Mouse (Mus musculus) small intestine, adult 2 months (tissue): ENCODE data around the gene Zfp629.

Experiments
- CTCF ChIP-seq: fragments of 200-500 bp; IDR thresholded peaks from 2 replicates; pipeline ENCODE4 v1.5.1; 2012; ENCODE audit warnings: low read depth, mild to moderate bottlenecking, control low read depth, inconsistent platforms, low read length, moderate library complexity, mixed read lengths; ENCODE audit not compliant: insufficient replicate concordance, insufficient read length; ENCODE audit errors: extremely low read depth
- POLR2A ChIP-seq: fragments of 200-500 bp; IDR thresholded peaks from 2 replicates; pipeline ENCODE4 v1.6.1; 2012; ENCODE audit warnings: low read depth, mild to moderate bottlenecking, control low read depth, inconsistent platforms, low read length, moderate library complexity

GRCm38 (mm10) chr7:127574115-127574514, 41.5 kb downstream of the Zfp629 start:
- no peak for TF ChIP-seq CTCF
- no peak for TF ChIP-seq POLR2A
